Mouse (Mus musculus) megakaryocyte-erythroid progenitor cell, adult 5-6 weeks (primary cell): Measurements from ENCODE around the gene Rgs6. TPM values are rescaled to one million over a fixed set of nuclear protein-coding genes. Genes with fewer than 3 reads are reported as not detected.

Experiments
- ATAC-seq: replicated peaks from 2 replicates; pipeline ENCODE4 v1.8.0; 2016; ENCODE audit warnings: mild to moderate bottlenecking, inconsistent platforms; ENCODE audit not compliant: severe bottlenecking, poor library complexity, low FRiP score, low TSS enrichment
- total RNA-seq, 2 experiments: library from RNA; stranded (forward) in 1 of 2; stranded (reverse) in 1 of 2; fragments of 200-1000, 215-1000 nt in 1 of 2; fragments of >200 nt in 1 of 2; fragmentation: Nextera tagmentation in 1 of 2; gene quantifications; 2 replicates each; pipeline ENCODE4 v1.2.3; 2014 to 2017

Rgs6 gene
- total RNA-seq, 2 experiments from 2014 or later, result not detected

- no peak for ATAC-seq
Measured at GRCm38 (mm10) chr12:83000957-83001356, 412.9 kb downstream of the Rgs6 start.

- no peak for ATAC-seq
Measured at GRCm38 (mm10) chr12:83004014-83004682, 416.1 kb downstream of the Rgs6 start.

- ATAC-seq, result no peak
Measured at GRCm38 (mm10) chr12:83011056-83011565, 423.0 kb downstream of the Rgs6 start.

- no peak for ATAC-seq
Measured at GRCm38 (mm10) chr12:83013918-83014691, 426.0 kb downstream of the Rgs6 start.

- no peak for ATAC-seq
Measured at GRCm38 (mm10) chr12:83014848-83015247, 426.8 kb downstream of the Rgs6 start.

- ATAC-seq, result no peak
Measured at GRCm38 (mm10) chr12:83015366-83015765, 427.3 kb downstream of the Rgs6 start.

GRCm38 (mm10) chr12:83016486-83016885 is 428.4 kb downstream of the Rgs6 start:
- ATAC-seq, result no peak

- peak; percentile 60; the same call in 1 of the 2 replicates for ATAC-seq
Measured at GRCm38 (mm10) chr12:83018005-83018404, 429.9 kb downstream of the Rgs6 start.

GRCm38 (mm10) chr12:83026985-83027384 is 438.9 kb downstream of the Rgs6 start:
- ATAC-seq, result peak; percentile 76; the same call in 1 of the 2 replicates

GRCm38 (mm10) chr12:83033171-83033835 is 445.2 kb downstream of the Rgs6 start:
- no peak for ATAC-seq

GRCm38 (mm10) chr12:83034859-83035569 is 446.9 kb downstream of the Rgs6 start:
- no peak for ATAC-seq

GRCm38 (mm10) chr12:83037798-83038560 is 449.9 kb downstream of the Rgs6 start:
- no peak for ATAC-seq

GRCm38 (mm10) chr12:83038779-83039178 is 450.7 kb downstream of the Rgs6 start:
- ATAC-seq, result no peak

- no peak for ATAC-seq
Measured at GRCm38 (mm10) chr12:83039859-83040258, 451.8 kb downstream of the Rgs6 start.

- ATAC-seq, result no peak
Measured at GRCm38 (mm10) chr12:83043980-83044620, 456.0 kb downstream of the Rgs6 start.

GRCm38 (mm10) chr12:83044621-83044990 is 456.5 kb downstream of the Rgs6 start:
- ATAC-seq, result no peak

- no peak for ATAC-seq
Measured at GRCm38 (mm10) chr12:83045001-83045531, 457.0 kb downstream of the Rgs6 start.

GRCm38 (mm10) chr12:83046734-83047133 is 458.6 kb downstream of the Rgs6 start:
- no peak for ATAC-seq
